Mouse (Mus musculus) B cell, adult 67 days (primary cell): ENCODE measurements around the gene Lin7c. TPM values are rescaled to one million over a fixed set of nuclear protein-coding genes. Genes with fewer than 3 reads are reported as not detected.

Experiments
- total RNA-seq, 2 experiments: library from RNA; stranded (reverse); gene quantifications; 4 replicates each; pipeline ENCODE4 v1.2.4; 2023

Lin7c gene
- 10 to 100 TPM; 64.5 to 70.4 TPM for total RNA-seq

DNA sequence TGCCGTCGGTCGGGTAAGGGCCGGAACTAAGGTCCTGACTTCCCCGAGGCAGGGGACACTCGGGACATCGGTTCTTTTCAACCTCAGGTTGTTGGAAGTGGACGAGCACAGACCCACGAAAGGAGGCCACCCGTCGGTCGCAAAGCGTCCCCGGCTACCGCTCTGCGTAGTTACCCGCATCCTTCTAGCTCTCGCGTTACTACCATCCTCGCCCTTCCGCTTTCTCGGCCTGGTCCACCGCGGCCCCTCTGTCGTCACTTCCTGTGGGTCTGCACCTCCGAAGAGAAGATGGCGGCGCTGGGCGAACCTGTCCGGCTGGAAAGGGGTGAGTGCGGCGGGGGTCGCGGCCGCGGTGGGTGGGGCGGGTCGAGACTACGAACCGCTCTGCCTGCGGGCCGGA is at the start of gene Lin7c:
Lin7c (plus strand) TSS at position 257 of the 400 bp plus-strand sequence.

GRCm38 (mm10) chr2:109917496-109918413 is 27.1 kb downstream of the Lin7c start, which contains the start of gene Lgr4:
Gene Lgr4, plus strand, starts transcription at chr2:109917647.

Other genes with a start within 250 kb of the Lin7c start
- gene Bdnf, start 216.2 kb upstream of the Lin7c start, total RNA-seq: not detected
- under 1 TPM; 0.52 to 0.89 TPM for gene Lgr4, start 26.8 kb downstream of the Lin7c start, total RNA-seq
- gene Ccdc34, start 127.0 kb downstream of the Lin7c start, total RNA-seq: 1 to 10 TPM; 4.1 to 4.8 TPM